Mouse (Mus musculus) adipocyte (in vitro differentiated cells): Measurements from ENCODE around the gene Lss.

ENCODE experiments used
- DNase-seq: peaks from one replicate; pipeline ENCODE4 v3.0.0-alpha.2; 2016; ENCODE audit warnings: low spot score

The Lss gene

GRCm38 (mm10) chr10:76569996-76570685 lies 38.8 kb downstream of the Lss start:
- DNase-seq, result no peak

- no peak for DNase-seq
Measured at GRCm38 (mm10) chr10:76571070-76571469, 39.7 kb downstream of the Lss start.

- no peak for DNase-seq
Measured at GRCm38 (mm10) chr10:76572151-76572550, 40.8 kb downstream of the Lss start.

GRCm38 (mm10) chr10:76575374-76575773 lies 44.0 kb downstream of the Lss start, which contains the start of gene Ftcd:
TSS of gene Ftcd (plus strand) at chr10:76575648.
- no peak for DNase-seq

GRCm38 (mm10) chr10:76576920-76577319 lies 45.5 kb downstream of the Lss start:
- DNase-seq, result no peak

GRCm38 (mm10) chr10:76584138-76584537 lies 52.8 kb downstream of the Lss start:
- no peak for DNase-seq

GRCm38 (mm10) chr10:76586190-76586589 lies 54.8 kb downstream of the Lss start:
- no peak for DNase-seq

GRCm38 (mm10) chr10:76590197-76590596 lies 58.8 kb downstream of the Lss start:
- no peak for DNase-seq

- DNase-seq, result no peak
Measured at GRCm38 (mm10) chr10:76596338-76596737, 65.0 kb downstream of the Lss start.

- peak; percentile 43 for DNase-seq
Measured at GRCm38 (mm10) chr10:76602690-76603089, 71.3 kb downstream of the Lss start.
